7 mouse cellular contexts compared by ENCODE assay signal in genomic region chr6:38635941-38636851, GRCm38 (mm10). TPM values are rescaled to one million over a fixed set of nuclear protein-coding genes. Genes with fewer than 3 reads are reported as not detected.
DNase-seq lines count a peak whose midpoint lies in the region; ATAC-seq lines count a peak whose summit lies in the region.

No protein-coding gene starts in this region.

- H3K9me3 ChIP-seq in embryonic facial prominence, embryonic 10.5 days = no peaks in the 10 kb centered on the region
- H3K9me3 ChIP-seq in heart, embryonic 16.5 days (replicated peaks; ENCODE audit: control insufficient read depth, low read length) = no peaks in the 10 kb centered on the region
- no peaks in the 10 kb centered on the region for H3K9me3 ChIP-seq in stomach, embryonic 16.5 days (replicated peaks; ENCODE audit: control insufficient read depth, low read length)

- 3% methylated on average over 72 of the region's 72 CpGs for whole genome bisulfite sequencing in embryonic facial prominence, embryonic 10.5 days
- WGBS in heart, embryonic 16.5 days = under 1% methylated on average over 71 of the region's 72 CpGs
- under 1% methylated on average over 68 of the region's 72 CpGs for WGBS in stomach, embryonic 16.5 days

- 0 out of 2 replicates have a peak, but pooled peaks have one; percentile 51 for ATAC-seq in heart, embryonic 16.5 days (replicated peaks; ENCODE audit: extremely low read depth, insufficient read depth, low FRiP score)
- ATAC-seq in megakaryocyte-erythroid progenitor cell, adult 5-6 weeks (replicated peaks; ENCODE audit: low FRiP score, low TSS enrichment, poor library complexity, severe bottlenecking) = 0 out of 2 replicates have a peak, but pooled peaks have one; percentile 18
- ATAC-seq in stomach, embryonic 16.5 days (ENCODE audit: insufficient read depth, low FRiP score) = peak; percentile 56; the same call in 1 of the 2 replicates

- peak; percentile 42 to 45 for DNase-seq in B cell, adult 2 months
- peak; percentile 32 for DNase-seq in ES-CJ7 (ENCODE audit: low read depth, low spot score)
- peak; percentile 69 for DNase-seq in embryonic facial prominence, embryonic 10.5 days (ENCODE audit: low spot score)
- peak; percentile 67 to 78 for DNase-seq in kidney, postnatal 25 days

- peaks cover 19% of the 10 kb centered on the region for H3K4me1 ChIP-seq in embryonic facial prominence, embryonic 10.5 days
- H3K4me1 ChIP-seq in heart, embryonic 16.5 days (ENCODE audit: control insufficient read depth, insufficient read depth, low read length) = peaks cover 15% of the 10 kb centered on the region
- H3K4me1 ChIP-seq in stomach, embryonic 16.5 days (ENCODE audit: control insufficient read depth, insufficient read depth, low read length) = peaks cover 10% of the 10 kb centered on the region; the same call in 1 of the 2 replicates

- H3K27ac ChIP-seq in embryonic facial prominence, embryonic 10.5 days (replicated peaks) = no peak overlapping the region; the same call in 1 of the 2 replicates
- no peak overlapping the region for H3K27ac ChIP-seq in heart, embryonic 16.5 days (ENCODE audit: low read length)
- no peak overlapping the region for H3K27ac ChIP-seq in stomach, embryonic 16.5 days (ENCODE audit: low read length)

- peaks cover 90% of the 10 kb centered on the region for H3K27me3 ChIP-seq in embryonic facial prominence, embryonic 10.5 days (replicated peaks; ENCODE audit: low read depth, poor library complexity, severe bottlenecking)
- H3K27me3 ChIP-seq in heart, embryonic 16.5 days (ENCODE audit: control insufficient read depth, insufficient read depth, low read length) = peaks cover 60% of the 10 kb centered on the region
- H3K27me3 ChIP-seq in stomach, embryonic 16.5 days (ENCODE audit: control insufficient read depth, insufficient read depth, low read length) = peaks cover 63% of the 10 kb centered on the region

- H3K36me3 ChIP-seq in embryonic facial prominence, embryonic 10.5 days (replicated peaks) = no peaks in the 10 kb centered on the region
- no peaks in the 10 kb centered on the region for H3K36me3 ChIP-seq in heart, embryonic 16.5 days (ENCODE audit: control insufficient read depth, insufficient read depth)
- H3K36me3 ChIP-seq in stomach, embryonic 16.5 days (ENCODE audit: control insufficient read depth, insufficient read depth, low read length) = no peaks in the 10 kb centered on the region

- peak overlapping the region; percentile 69 for H3K9ac ChIP-seq in heart, embryonic 16.5 days (ENCODE audit: low read length)
- H3K9ac ChIP-seq in stomach, embryonic 16.5 days (ENCODE audit: low read length) = peak overlapping the region; percentile 64

- peak overlapping the region; percentile 100 for H3K4me2 ChIP-seq in heart, embryonic 16.5 days (ENCODE audit: low read depth, low read length)
- H3K4me2 ChIP-seq in stomach, embryonic 16.5 days (ENCODE audit: low read depth, low read length) = peak overlapping the region; percentile 98

- peak overlapping the region; percentile 68 for H3K4me3 ChIP-seq in embryonic facial prominence, embryonic 10.5 days
- peak overlapping the region; percentile 67 for H3K4me3 ChIP-seq in heart, embryonic 16.5 days (ENCODE audit: low read length)
- H3K4me3 ChIP-seq in stomach, embryonic 16.5 days (replicated peaks; ENCODE audit: low read length) = peak overlapping the region; percentile 59

RNA-seq across cellular contexts. Expression of gene Klrg2, which starts 0.8 kb away (rescaled TPM):
- 0.06 TPM in 1 of 2 replicates, not detected in the other for polyA plus RNA-seq in embryonic facial prominence, embryonic 10.5 days (2016; fragmentation: Nextera tagmentation; extraction: Ambion mirVana)
- polyA plus RNA-seq in heart, embryonic 16.5 days (2015; fragmentation: Nextera tagmentation; extraction: Ambion mirVana) = 0.10 and 0.13 TPM in 2 replicates
- total RNA-seq in megakaryocyte-erythroid progenitor cell, adult 5-6 weeks (2014; fragmentation: Nextera tagmentation) = not detected in 2 replicates
- not detected in 2 replicates for total RNA-seq in megakaryocyte-erythroid progenitor cell, adult 5-6 weeks (2017)
- polyA plus RNA-seq in stomach, embryonic 16.5 days (2015; fragmentation: Nextera tagmentation; extraction: Ambion mirVana) = 1.5 and 1.9 TPM in 2 replicates

RNA-seq across cellular contexts. Expression of gene Clec2l, which starts 26.7 kb away (rescaled TPM):
- polyA plus RNA-seq in embryonic facial prominence, embryonic 10.5 days (2016; fragmentation: Nextera tagmentation; extraction: Ambion mirVana) = 0.82 and 0.97 TPM in 2 replicates
- 0.71 and 0.87 TPM in 2 replicates for polyA plus RNA-seq in heart, embryonic 16.5 days (2015; fragmentation: Nextera tagmentation; extraction: Ambion mirVana)
- not detected in 2 replicates for total RNA-seq in megakaryocyte-erythroid progenitor cell, adult 5-6 weeks (2014; fragmentation: Nextera tagmentation)
- not detected in 2 replicates for total RNA-seq in megakaryocyte-erythroid progenitor cell, adult 5-6 weeks (2017)
- polyA plus RNA-seq in stomach, embryonic 16.5 days (2015; fragmentation: Nextera tagmentation; extraction: Ambion mirVana) = 0.52 and 0.70 TPM in 2 replicates
